Mouse (Mus musculus) CH12.LX (cell line): ENCODE measurements at regions not wholly inside any gene's neighbourhood (a gene's known extent, or its start where the extent isn't known, plus 50 kb on each side); places are given as distances from the start of the nearest gene placed in this dataset.

ENCODE experiments used
- DNase-seq: peaks from one replicate; pipeline ENCODE4 v3.0.0-alpha.2; 2013; ENCODE audit errors: extremely low read depth
- H3K27ac ChIP-seq: 2 replicates; pipeline ENCODE4 v1.5.1; 2012; ENCODE audit warnings: low read depth, mild to moderate bottlenecking, control low read depth, moderate library complexity; ENCODE audit not compliant: insufficient read depth
- H3K27me3 ChIP-seq: replicated peaks from 2 replicates; pipeline ENCODE3; 2012; ENCODE audit warnings: inconsistent platforms
- H3K36me3 ChIP-seq, 2 experiments: replicated peaks in 1 of 2; 2 replicates each; pipeline versions ENCODE3 to v1.6.1; 2012; ENCODE audit warnings: inconsistent platforms in 1 of 2, low read length in 1 of 2, mild to moderate bottlenecking in 1 of 2, mixed read lengths in 1 of 2, moderate library complexity in 1 of 2; ENCODE audit not compliant: control insufficient read depth in 1 of 2, insufficient read depth in 1 of 2
- H3K4me1 ChIP-seq, 2 experiments: 2 replicates each; pipeline ENCODE4 v1.6.1; 2012; ENCODE audit warnings: inconsistent platforms in 1 of 2, moderate library complexity in 1 of 2; ENCODE audit not compliant: insufficient read depth in 2 of 2, control insufficient read depth in 1 of 2
- H3K4me2 ChIP-seq: 2 replicates; pipeline ENCODE4 v1.6.1; 2012; ENCODE audit warnings: low read depth, mild to moderate bottlenecking, control low read depth; ENCODE audit not compliant: poor library complexity, insufficient read depth, severe bottlenecking
- H3K4me3 ChIP-seq, 3 experiments: fragments of 150-350 bp in 1 of 3; sonication (generic) in 1 of 3; replicated peaks in 1 of 3; 2 replicates each; pipeline versions ENCODE3 to v1.5.1; 2011 to 2012; ENCODE audit warnings: low read depth in 2 of 3, low read length in 2 of 3, mild to moderate bottlenecking in 2 of 3, moderate library complexity in 2 of 3, control low read depth in 1 of 3, improper control_type of control experiment in 1 of 3, inconsistent platforms in 1 of 3, mixed read lengths in 1 of 3; ENCODE audit not compliant: poor library complexity in 1 of 3
- H3K79me2 ChIP-seq: replicated peaks from 2 replicates; pipeline ENCODE4 v1.6.1; 2012; ENCODE audit warnings: mild to moderate bottlenecking, moderate library complexity; ENCODE audit not compliant: control insufficient read depth, poor library complexity, insufficient read depth, severe bottlenecking; ENCODE audit errors: extremely low read depth
- H3K9ac ChIP-seq: 2 replicates; pipeline ENCODE4 v1.6.1; 2012; ENCODE audit warnings: low read depth, mild to moderate bottlenecking, control low read depth, moderate library complexity; ENCODE audit not compliant: insufficient read depth
- H3K9me3 ChIP-seq: replicated peaks from 2 replicates; pipeline ENCODE3; 2012; ENCODE audit warnings: low read length, inconsistent platforms, mixed read lengths
- CHD1 ChIP-seq: IDR thresholded peaks from 2 replicates; pipeline ENCODE4 v1.6.1; 2012; ENCODE audit warnings: low read depth, low read length, improper control_type of control experiment, inconsistent platforms
- E2F4 ChIP-seq: IDR thresholded peaks from 2 replicates; pipeline ENCODE4 v1.6.1; 2011; ENCODE audit warnings: low read depth, low read length, improper control_type of control experiment; ENCODE audit not compliant: insufficient replicate concordance
- EP300 ChIP-seq: IDR thresholded peaks from 2 replicates; pipeline ENCODE4 v1.6.1; 2011; ENCODE audit warnings: low read length, improper control_type of control experiment
- ETS1 ChIP-seq: conservative IDR thresholded peaks from 2 replicates; pipeline ENCODE4 v1.6.1; 2012; ENCODE audit warnings: low read depth, mild to moderate bottlenecking, inconsistent platforms, low read length, improper control_type of control experiment, moderate library complexity
- GABPA ChIP-seq: IDR thresholded peaks from 2 replicates; pipeline ENCODE4 v1.6.1; 2012; ENCODE audit warnings: low read depth, low read length, improper control_type of control experiment, inconsistent platforms; ENCODE audit not compliant: insufficient replicate concordance
- HCFC1 ChIP-seq: IDR thresholded peaks from 2 replicates; pipeline ENCODE4 v1.6.1; 2012; ENCODE audit warnings: low read depth, mild to moderate bottlenecking, inconsistent platforms, low read length, improper control_type of control experiment
- JUN ChIP-seq: IDR thresholded peaks from 2 replicates; pipeline ENCODE4 v1.6.1; 2011; ENCODE audit warnings: low read depth, mild to moderate bottlenecking, low read length, improper control_type of control experiment, moderate library complexity; ENCODE audit not compliant: insufficient read depth
- JUND ChIP-seq: conservative IDR thresholded peaks from 2 replicates; pipeline ENCODE4 v1.6.1; 2011; ENCODE audit warnings: low read depth, low read length, improper control_type of control experiment
- MAFK ChIP-seq: IDR thresholded peaks from 2 replicates; pipeline ENCODE4 v1.6.1; 2011; ENCODE audit warnings: low read length, improper control_type of control experiment; ENCODE audit not compliant: insufficient replicate concordance
- MAX ChIP-seq: IDR thresholded peaks from 2 replicates; pipeline ENCODE4 v1.6.1; 2011; ENCODE audit warnings: low read length, improper control_type of control experiment
- MEF2A ChIP-seq: IDR thresholded peaks from 2 replicates; pipeline ENCODE4 v1.6.1; 2014; ENCODE audit warnings: low read depth, mild to moderate bottlenecking, inconsistent platforms, low read length, improper control_type of control experiment, borderline replicate concordance
- MXI1 ChIP-seq: IDR thresholded peaks from 2 replicates; pipeline ENCODE4 v1.6.1; 2011; ENCODE audit warnings: mild to moderate bottlenecking, low read depth, low read length, improper control_type of control experiment
- PAX5 ChIP-seq: IDR thresholded peaks from 2 replicates; pipeline ENCODE4 v1.6.1; 2012; ENCODE audit warnings: low read length, inconsistent platforms, mixed read lengths
- RAD21 ChIP-seq: IDR thresholded peaks from 2 replicates; pipeline ENCODE4 v1.6.1; 2011; ENCODE audit warnings: low read depth, mild to moderate bottlenecking, low read length, improper control_type of control experiment, moderate library complexity
- RCOR1 ChIP-seq: conservative IDR thresholded peaks from 2 replicates; pipeline ENCODE4 v1.6.1; 2012; ENCODE audit warnings: low read depth, mild to moderate bottlenecking, inconsistent platforms, low read length, improper control_type of control experiment
- SMC3 ChIP-seq: IDR thresholded peaks from 2 replicates; pipeline ENCODE4 v1.6.1; 2011; ENCODE audit warnings: low read depth, low read length, improper control_type of control experiment
- TCF12 ChIP-seq: IDR thresholded peaks from 2 replicates; pipeline ENCODE4 v1.6.1; 2014; ENCODE audit warnings: low read depth, mild to moderate bottlenecking, inconsistent platforms, low read length, improper control_type of control experiment
- UBTF ChIP-seq: IDR thresholded peaks from 2 replicates; pipeline ENCODE4 v1.6.1; 2012; ENCODE audit warnings: low read depth, mild to moderate bottlenecking, inconsistent platforms, low read length, improper control_type of control experiment, moderate library complexity
- USF1 ChIP-seq: IDR thresholded peaks from 2 replicates; pipeline ENCODE4 v1.6.1; 2014; ENCODE audit warnings: low read depth, mild to moderate bottlenecking, inconsistent platforms, low read length, improper control_type of control experiment
- dilution Hi-C: fragments of 300-500 bp; cut with MboI; formaldehyde crosslinking; loops from 2 replicates; pipeline ENCODE4 v1.14.3; 2020; ENCODE audit warnings: low sequenced_read_pairs; ENCODE audit not compliant: extremely low pct_unique_long_range_greater_than_20kb, extremely low pct_ligation_motif_present
- in situ Hi-C: fragments of 300-500 bp; cut with MboI; formaldehyde crosslinking; loops from 3 replicates; pipeline ENCODE4 v1.14.3; 2019; ENCODE audit warnings: low sequenced_read_pairs, low pct_ligation_motif_present, low pct_unique_long_range_greater_than_20kb, mixed read lengths

DNA sequence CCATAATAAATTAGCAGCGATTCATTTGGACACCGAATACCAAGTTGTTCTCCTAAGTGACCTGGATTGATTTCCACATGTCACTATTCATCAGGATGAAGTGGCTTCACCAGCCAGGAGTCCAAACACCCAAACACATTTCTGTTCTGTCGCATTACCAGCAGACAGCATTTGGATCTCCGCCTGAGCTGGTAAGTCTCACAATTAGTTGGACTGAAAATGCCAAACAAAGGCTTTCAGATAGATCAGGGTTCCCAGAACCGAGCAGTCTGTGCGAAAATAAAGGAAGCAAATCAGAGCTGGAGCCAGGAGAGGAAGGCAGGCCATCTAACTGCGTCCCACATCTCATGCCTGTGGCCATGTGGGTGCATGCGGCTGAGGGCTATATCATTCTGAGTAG lies 251.5 kb upstream of the Eef2kmt start:
- in situ Hi-C loops (no loop called here), dilution Hi-C loops (no loop called here)
- H3K36me3 ChIP-seq, result no peaks in the 10 kb centered on the region
- no peak overlapping the region for H3K27ac ChIP-seq
- no peaks in the 10 kb centered on the region for H3K79me2 ChIP-seq
- no peak overlapping the region for H3K9ac ChIP-seq
- H3K27me3 ChIP-seq, result peaks cover 59% of the 10 kb centered on the region
- no peaks in the 10 kb centered on the region for H3K4me1 ChIP-seq
- no peak for DNase-seq
- no peak for TF ChIP-seq SMC3
- TF ChIP-seq GABPA, result no peak
- no peak for TF ChIP-seq MAX
- no peak for TF ChIP-seq ETS1
- TF ChIP-seq USF1, result no peak
- no peak for TF ChIP-seq RCOR1
- TF ChIP-seq HCFC1, result no peak
- TF ChIP-seq CHD1, result no peak
- no peak for TF ChIP-seq UBTF
- TF ChIP-seq EP300, result no peak
- no peak for TF ChIP-seq TCF12
- TF ChIP-seq RAD21, result no peak
- no peak for TF ChIP-seq PAX5
- TF ChIP-seq MEF2A, result no peak
- peaks cover 4% of the 10 kb centered on the region for H3K9me3 ChIP-seq
- no peak overlapping the region for H3K4me2 ChIP-seq
- no peak overlapping the region for H3K4me3 ChIP-seq

DNA sequence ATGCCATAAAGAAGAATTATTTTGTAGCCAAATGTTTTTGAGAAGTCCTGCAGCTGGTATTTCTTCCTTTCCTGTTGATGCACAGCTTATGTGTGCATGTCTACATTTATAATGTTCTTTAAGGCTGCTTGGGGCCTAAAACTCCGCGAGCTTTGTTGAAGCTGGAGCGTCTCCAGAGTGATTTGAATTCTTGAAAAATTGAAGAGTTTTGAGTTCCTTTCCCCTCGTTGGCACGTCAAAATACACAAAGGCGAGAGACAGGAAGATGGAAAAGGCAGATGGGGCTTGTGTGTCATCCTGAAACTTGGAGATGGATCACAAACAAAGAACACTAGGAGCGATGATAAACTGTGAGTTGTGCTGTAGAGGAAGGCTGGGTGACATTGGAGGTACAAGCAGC lies 246.2 kb upstream of the Eef2kmt start:
- DNase-seq, result no peak
- in situ Hi-C loops, result no loop called here
- no peak for TF ChIP-seq ETS1
- no peak for TF ChIP-seq JUND
- TF ChIP-seq GABPA, result no peak
- no peak for TF ChIP-seq MXI1
- no peak for TF ChIP-seq UBTF
- TF ChIP-seq MEF2A, result no peak
- no peak for TF ChIP-seq RAD21
- no peak for TF ChIP-seq JUN
- TF ChIP-seq MAFK, result no peak
- TF ChIP-seq MAX, result no peak
- no peak for TF ChIP-seq E2F4
- no peak overlapping the region for H3K9ac ChIP-seq
- no peak overlapping the region for H3K4me3 ChIP-seq
- H3K4me2 ChIP-seq, result no peak overlapping the region
- no peaks in the 10 kb centered on the region for H3K79me2 ChIP-seq
- H3K27ac ChIP-seq, result no peak overlapping the region
- H3K27me3 ChIP-seq, result peaks cover 33% of the 10 kb centered on the region
- no peaks in the 10 kb centered on the region for H3K36me3 ChIP-seq
- no peaks in the 10 kb centered on the region for H3K9me3 ChIP-seq
- H3K4me1 ChIP-seq, result no peaks in the 10 kb centered on the region
- dilution Hi-C loops, result no loop called here
